Mouse (Mus musculus): ENCODE data around the gene Nrxn1.

Nrxn1 gene

DNA sequence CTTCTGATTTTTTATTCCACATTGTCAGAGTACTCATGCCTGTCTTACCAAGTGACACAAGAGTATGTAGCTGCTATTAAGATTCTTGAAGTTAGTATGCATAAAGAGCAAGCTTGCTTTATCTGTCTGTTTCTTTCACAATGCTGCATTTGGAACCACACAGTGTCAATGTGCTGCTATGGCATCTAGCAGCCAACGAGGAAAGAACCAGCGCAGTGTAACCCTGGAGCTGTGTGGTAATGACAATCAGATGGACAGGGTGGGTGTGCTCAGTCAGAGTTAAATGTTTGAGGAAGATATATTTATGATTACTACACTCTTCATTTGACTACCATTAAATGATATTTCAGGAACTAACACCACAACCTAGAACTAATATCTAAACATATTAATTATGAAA is 102.1 kb downstream of the Nrxn1 start:
- no peak for DNase-seq (ENCODE audit: inconsistent age in 2 of 2, low spot score in 1 of 2)

DNA sequence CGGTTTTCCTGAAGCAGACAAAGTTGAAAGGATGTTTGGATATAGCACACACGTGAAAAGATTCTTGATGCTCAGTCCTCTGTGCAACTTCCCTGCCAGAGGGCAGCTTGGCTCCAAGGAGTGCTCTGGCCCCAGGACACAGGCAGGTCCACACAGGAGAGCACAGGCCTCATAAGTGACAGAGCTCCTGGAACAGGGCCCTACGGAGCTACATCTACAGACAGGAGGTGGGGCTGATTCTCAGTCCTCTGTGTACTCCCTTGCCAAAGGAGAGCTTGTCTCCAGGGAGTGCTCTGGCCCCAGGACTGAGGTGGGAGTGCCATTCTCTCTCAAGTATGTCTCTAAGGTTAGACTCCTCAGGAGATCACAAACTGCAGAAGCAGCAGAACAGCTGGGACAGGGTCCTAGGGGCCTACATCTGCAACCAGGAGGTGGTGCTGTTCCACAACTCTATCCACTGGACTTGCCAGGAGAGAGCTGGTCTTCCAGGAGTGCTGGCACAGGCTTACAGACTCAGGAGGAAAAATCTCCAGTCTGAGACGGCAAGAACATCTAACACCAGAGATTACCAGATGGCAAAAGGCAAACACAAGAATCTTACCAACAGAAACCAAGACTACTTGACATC is 129.9 kb downstream of the Nrxn1 start:
- peak; percentile 13 to 59 for DNase-seq (ENCODE audit: inconsistent age in 2 of 2, low spot score in 1 of 2)

- no peak for DNase-seq (ENCODE audit: inconsistent age in 2 of 2, low spot score in 1 of 2)
These were observed 137.7 kb downstream of the Nrxn1 start for GRCm38 (mm10) chr17:90955221-90955620.

GRCm38 (mm10) chr17:90934929-90935328 is 157.9 kb downstream of the Nrxn1 start:
- no peak for DNase-seq (ENCODE audit: inconsistent age in 2 of 2, low spot score in 1 of 2)

- DNase-seq (ENCODE audit: inconsistent age in 2 of 2, low spot score in 1 of 2) = no peak
These were observed 179.6 kb downstream of the Nrxn1 start for GRCm38 (mm10) chr17:90913320-90913719.

DNA sequence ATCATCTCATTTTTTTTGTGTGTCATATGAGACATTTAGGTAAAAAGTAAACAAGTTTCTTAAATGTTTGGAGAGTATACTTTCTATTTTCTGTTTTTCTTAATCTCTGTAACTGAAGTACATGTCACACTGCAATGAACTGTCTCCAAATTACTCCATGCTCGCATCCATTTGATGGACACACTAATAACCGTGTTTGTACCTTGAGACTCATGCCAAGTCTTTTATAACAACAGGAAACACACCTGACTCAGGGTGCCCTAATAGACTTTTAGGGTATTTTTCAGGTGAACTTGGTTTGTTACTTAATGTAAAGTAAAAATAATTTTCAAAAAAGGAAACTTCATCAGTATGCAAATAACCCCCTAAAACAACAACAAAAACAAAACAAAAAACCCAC is 180.1 kb downstream of the Nrxn1 start:
- no peak for DNase-seq (ENCODE audit: inconsistent age in 2 of 2, low spot score in 1 of 2)

GRCm38 (mm10) chr17:90912341-90912740 is 180.5 kb downstream of the Nrxn1 start:
- DNase-seq (ENCODE audit: inconsistent age in 2 of 2, low spot score in 1 of 2) = no peak

GRCm38 (mm10) chr17:90906118-90907093 is 186.5 kb downstream of the Nrxn1 start:
- DNase-seq (ENCODE audit: inconsistent age in 2 of 2, low spot score in 1 of 2) = no peak

DNA sequence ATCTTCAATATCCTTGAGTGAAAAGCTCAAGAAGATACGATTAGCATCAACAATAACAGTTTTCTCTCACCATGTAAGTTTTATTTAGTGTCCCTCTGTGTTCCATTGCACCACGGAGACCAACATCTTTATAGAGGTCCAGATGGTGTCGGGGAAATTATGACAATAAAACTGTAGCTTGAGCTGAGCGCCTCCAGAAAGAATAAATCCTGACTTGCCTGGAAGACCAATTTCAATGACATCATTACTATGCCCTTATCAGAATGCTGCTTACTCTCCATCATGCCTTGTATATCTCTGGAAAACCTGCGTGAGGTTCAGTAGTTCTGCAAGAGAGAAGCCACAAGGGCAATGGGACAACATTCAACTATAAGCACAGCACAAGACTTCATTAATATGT is 187.7 kb downstream of the Nrxn1 start:
- no peak for DNase-seq (ENCODE audit: inconsistent age in 2 of 2, low spot score in 1 of 2)

DNA sequence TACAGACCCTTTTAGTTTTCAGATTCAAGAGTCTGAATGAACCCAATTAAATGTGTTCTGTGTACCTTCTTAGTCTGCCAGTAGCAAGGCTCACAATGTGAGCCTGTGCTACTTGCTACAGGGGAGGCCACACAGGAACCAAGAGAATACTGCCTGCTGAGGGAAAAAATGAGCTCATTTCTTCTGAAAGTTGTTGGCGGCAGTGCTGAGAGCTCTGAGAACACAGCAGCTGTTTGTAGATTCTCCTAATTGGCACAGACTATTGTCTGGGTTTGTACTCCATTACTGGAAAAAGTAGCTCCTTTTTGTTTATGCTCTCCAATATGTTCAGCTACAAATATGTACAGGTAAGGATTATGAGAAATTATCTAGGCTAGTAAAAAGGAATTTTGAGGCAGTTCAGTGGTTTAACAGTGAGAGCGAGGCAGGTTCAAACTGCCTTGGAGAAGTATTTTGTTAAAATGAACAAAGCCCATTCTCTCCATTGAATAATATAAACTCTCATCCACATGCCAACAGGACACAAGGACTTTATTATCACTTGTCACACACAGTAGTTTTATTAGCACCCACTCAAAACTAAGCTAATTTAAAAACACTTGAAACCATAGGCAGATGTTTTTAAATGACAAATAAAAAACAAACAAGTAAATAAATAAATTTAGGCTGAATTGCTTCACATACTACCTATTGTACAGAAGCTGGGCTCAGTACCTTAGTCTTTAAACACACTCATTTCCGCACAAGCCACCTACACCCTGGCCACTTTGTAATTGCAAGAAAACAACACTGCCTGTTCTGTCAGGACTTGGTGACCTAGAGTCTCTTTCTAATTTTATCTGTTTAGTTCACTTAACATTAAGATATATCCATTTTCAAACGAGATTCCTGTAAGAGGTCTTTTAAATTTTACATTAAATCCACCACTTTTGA is 200.3 kb downstream of the Nrxn1 start:
- no peak for DNase-seq (ENCODE audit: inconsistent age in 2 of 2, low spot score in 1 of 2)

GRCm38 (mm10) chr17:90891711-90892110 is 201.2 kb downstream of the Nrxn1 start:
- DNase-seq (ENCODE audit: inconsistent age in 2 of 2, low spot score in 1 of 2) = no peak

DNA sequence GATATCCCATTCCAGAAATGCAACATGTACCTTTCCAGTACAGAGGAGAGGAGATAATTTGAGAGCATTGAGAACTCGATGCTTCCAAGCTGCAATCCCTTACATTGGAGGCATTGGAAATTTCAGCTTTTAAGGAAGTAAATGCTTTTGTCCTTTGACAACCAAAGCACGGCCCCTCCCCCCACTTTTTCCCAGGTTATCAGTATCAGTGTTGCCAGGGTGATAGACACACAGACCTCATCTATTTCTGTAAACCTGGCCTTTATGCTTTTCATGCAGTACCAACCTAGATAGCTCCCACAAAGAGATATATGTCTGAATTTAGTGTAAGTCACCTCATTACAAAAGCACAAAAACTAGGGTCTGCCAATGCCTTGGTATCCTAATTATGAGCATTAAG is 235.6 kb downstream of the Nrxn1 start:
- DNase-seq (ENCODE audit: inconsistent age in 2 of 2, low spot score in 1 of 2) = no peak

DNA sequence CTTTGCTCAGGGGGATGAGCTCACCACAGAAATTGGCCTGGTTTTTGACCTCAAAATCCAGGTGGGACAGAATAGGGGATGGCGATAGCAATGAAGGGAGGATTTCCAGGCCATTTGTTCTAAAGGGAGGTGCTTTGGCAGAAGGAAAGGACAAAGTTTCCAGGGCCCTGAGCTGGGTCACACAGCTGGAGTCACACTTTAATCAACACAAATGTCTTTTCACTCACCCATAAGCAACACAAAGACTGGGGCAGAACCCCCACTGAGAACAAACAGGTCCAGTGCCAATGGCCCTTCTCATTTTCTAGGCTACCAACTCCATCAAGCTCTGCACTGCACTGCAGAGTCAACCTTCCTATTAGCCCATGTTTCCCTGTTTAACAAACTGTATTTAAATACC is 249.0 kb downstream of the Nrxn1 start:
- no peak for DNase-seq (ENCODE audit: inconsistent age in 2 of 2, low spot score in 1 of 2)

DNA sequence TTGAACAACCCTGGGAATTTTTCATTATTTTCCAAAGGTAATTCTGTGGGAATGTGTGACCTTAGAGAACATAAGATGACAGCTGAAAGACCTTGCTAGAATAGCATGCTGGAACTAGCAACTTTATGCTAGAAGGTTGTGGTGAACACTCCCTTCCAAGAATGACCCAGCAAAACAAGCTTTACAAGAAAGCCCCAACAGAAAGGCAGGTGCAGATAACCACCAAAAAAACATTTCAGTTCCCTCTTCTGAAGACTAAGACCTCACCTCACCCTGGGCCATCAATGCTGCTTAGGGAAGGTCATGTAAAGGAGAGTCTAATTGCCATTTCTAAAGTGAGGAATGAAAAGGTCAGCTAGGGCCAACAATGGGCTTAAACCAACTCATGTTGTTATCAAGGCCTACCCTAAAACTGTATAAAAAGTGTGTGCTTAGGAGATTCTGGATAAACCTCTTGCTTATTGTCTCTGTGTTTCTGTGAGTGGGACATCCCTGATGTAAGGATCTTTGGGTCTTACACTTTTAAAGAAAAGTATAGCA is 249.7 kb downstream of the Nrxn1 start:
- DNase-seq (ENCODE audit: inconsistent age in 2 of 2, low spot score in 1 of 2) = no peak

DNA sequence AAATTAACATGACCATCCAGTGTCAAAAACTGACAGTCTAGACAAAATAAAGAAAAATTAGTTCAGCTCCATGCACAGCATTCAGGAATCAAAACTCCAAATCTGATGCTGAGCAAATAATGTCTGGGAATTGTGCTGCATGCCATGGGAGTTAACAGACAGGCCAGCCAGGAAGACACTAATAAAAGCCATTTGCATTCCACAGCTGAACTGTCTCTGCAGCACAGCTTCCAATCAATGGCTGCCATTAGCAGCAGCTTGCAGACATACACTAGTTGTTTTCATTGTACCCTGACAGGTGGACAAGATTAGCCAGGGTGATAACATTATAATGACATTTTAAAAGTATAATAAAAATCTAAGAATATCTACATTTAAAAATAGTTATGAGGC is 255.9 kb downstream of the Nrxn1 start:
- no peak for DNase-seq (ENCODE audit: inconsistent age in 2 of 2, low spot score in 1 of 2)

DNA sequence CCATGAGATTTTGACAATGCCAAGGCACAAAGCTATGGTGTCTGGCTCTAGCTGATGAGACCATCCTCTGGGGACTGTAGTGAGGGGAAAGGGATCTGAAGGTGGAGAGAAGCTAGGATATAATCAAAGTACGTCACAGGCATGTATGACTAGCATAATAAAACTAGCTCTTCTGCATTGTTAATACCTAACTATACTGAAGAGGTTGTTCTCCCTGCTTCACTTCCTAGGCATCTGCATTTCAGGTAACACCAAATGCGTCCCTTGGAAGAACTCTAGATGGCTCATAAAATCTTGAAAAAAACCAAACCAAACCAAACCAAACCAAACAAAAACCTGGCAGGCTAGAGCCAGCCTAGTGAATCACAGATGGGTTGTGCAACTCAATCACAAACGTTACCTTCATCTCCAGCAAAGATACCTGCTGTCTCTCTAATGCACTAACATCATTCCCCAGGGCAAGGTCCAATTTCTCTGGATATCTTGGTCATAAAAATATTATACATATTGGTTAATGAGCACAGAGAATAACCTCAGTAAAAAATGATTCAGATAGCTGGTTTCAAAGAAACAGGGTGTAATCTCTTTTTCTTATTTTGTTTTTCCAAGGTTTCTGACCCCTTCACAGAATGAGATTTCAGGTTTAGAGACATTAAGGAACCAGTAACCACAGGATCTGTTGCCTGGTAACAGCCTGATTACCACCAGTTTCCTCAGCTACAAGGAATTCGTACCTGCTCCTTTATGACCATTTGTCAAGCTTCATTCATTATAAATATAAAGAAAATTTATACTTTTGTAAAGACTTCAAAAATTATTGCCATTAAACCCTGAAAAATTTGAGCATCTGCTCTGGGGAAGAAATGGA is 256.5 kb downstream of the Nrxn1 start:
- no peak for DNase-seq (ENCODE audit: inconsistent age in 2 of 2, low spot score in 1 of 2)

DNA sequence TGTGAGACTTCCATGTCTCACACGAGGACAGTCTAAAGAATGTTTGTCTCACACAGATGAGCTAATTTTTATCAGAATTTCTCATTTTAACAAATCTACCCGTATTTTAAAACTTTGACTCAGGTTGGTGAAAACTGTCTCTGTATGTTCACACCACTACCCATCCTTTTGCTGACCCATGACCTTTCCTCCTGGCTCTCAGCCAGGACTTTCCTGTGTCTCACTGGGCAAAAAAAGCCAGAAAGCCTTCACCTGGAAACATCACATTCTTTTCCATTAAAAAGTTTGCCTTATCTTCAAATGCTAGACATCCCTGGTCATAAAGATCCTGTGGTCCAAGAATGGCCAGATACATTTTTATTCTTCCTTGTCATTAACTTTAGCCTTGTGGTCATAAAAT is 274.5 kb downstream of the Nrxn1 start:
- no peak for DNase-seq (ENCODE audit: inconsistent age in 2 of 2, low spot score in 1 of 2)

- no peak for DNase-seq (ENCODE audit: inconsistent age in 2 of 2, low spot score in 1 of 2)
These were observed 275.0 kb downstream of the Nrxn1 start for GRCm38 (mm10) chr17:90817898-90818297.

GRCm38 (mm10) chr17:90815306-90815705 is 277.6 kb downstream of the Nrxn1 start:
- no peak for DNase-seq (ENCODE audit: inconsistent age in 2 of 2, low spot score in 1 of 2)

GRCm38 (mm10) chr17:90813760-90814159 is 279.1 kb downstream of the Nrxn1 start:
- no peak for DNase-seq (ENCODE audit: inconsistent age in 2 of 2, low spot score in 1 of 2)

Data from adrenal gland, adult (tissue).